Mouse (Mus musculus) forebrain, embryonic 13.5 days (tissue): ENCODE data around the gene Shank2. TPM values are rescaled to one million over a fixed set of nuclear protein-coding genes. Genes with fewer than 3 reads are reported as not detected.

ENCODE experiments used
- ATAC-seq: fragments of 200-750 bp; cut with Nextera tagmentation; 2 replicates; pipeline ENCODE4 v1.8.0; 2017
- H3K27ac ChIP-seq: fragments of 300-500 bp; sonication (generic); 2 replicates; pipeline ENCODE4 v1.5.1; 2015; ENCODE audit warnings: inconsistent platforms, mild to moderate bottlenecking, moderate library complexity
- H3K27me3 ChIP-seq: fragments of 300-500 bp; sonication (generic); 2 replicates; pipeline ENCODE4 v1.6.1; 2015; ENCODE audit warnings: mild to moderate bottlenecking, inconsistent platforms
- H3K36me3 ChIP-seq: fragments of 300-500 bp; sonication (generic); 2 replicates; pipeline ENCODE4 v1.6.1; 2015; ENCODE audit warnings: mild to moderate bottlenecking, inconsistent platforms; ENCODE audit not compliant: poor library complexity, severe bottlenecking
- H3K4me1 ChIP-seq: fragments of 300-500 bp; sonication (generic); 2 replicates; pipeline ENCODE4 v1.6.1; 2015; ENCODE audit warnings: inconsistent platforms
- H3K4me2 ChIP-seq: fragments of 300-500 bp; sonication (generic); 2 replicates; pipeline ENCODE4 v1.6.1; 2015; ENCODE audit warnings: inconsistent platforms, mild to moderate bottlenecking, moderate library complexity
- H3K4me3 ChIP-seq: fragments of 300-500 bp; sonication (generic); 2 replicates; pipeline ENCODE4 v1.5.1; 2015; ENCODE audit warnings: mild to moderate bottlenecking, inconsistent platforms
- H3K9ac ChIP-seq: fragments of 300-500 bp; sonication (generic); 2 replicates; pipeline ENCODE4 v1.6.1; 2015; ENCODE audit warnings: mild to moderate bottlenecking, inconsistent platforms
- H3K9me3 ChIP-seq: fragments of 300-500 bp; sonication (generic); replicated peaks from 2 replicates; pipeline ENCODE4 v1.6.1; 2016; ENCODE audit warnings: inconsistent platforms
- WGBS: fragments of 180-500 bp; shearing (Covaris S2); methylation state at CpG from one replicate; pipeline ENCODE4 v1.1.7; 2015; 5-methylcytosine and 5-hydroxymethylcytosine counted together
- polyA plus RNA-seq: library from polyadenylated mRNA; unstranded; fragments of >200 nt; fragmentation: Nextera tagmentation; extraction: Ambion mirVana; gene quantifications from 2 replicates; pipeline ENCODE4 v1.2.1, GENCODE M21; 2015

Shank2 gene
- polyA plus RNA-seq, 1 experiment from 2014 or later = 4.1 TPM

DNA sequence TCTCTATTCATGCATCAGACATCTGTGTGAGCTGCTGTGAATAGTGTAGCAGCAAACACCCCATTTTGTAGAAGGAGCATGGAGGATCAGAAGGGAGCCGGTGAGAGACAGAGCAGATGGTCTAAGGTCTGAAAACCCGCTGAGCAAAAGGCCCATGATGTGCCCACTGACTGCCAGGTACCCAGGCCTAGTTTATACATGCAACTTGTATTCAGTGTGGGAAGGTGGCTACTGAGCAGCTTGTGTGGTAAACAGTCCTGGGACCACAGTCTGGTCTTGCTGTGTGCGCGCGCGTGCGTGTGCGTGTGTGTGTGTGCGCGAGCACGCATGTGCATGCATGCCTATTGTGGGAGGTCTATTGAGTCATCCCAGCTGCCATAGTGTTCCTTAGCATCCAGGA lies 35.8 kb downstream of the Shank2 start:
- H3K9me3 ChIP-seq = no peaks in the 10 kb centered on the region
- no peak overlapping the region for H3K9ac ChIP-seq
- H3K27me3 ChIP-seq = no peaks in the 10 kb centered on the region
- no peak overlapping the region for H3K4me3 ChIP-seq
- peak overlapping the region; percentile 93 for H3K27ac ChIP-seq
- WGBS = 89% methylated on average over 11 of the region's 11 CpGs
- H3K36me3 ChIP-seq = no peaks in the 10 kb centered on the region
- peak; percentile 48 for ATAC-seq
- H3K4me2 ChIP-seq = no peak overlapping the region
- peaks cover 30% of the 10 kb centered on the region for H3K4me1 ChIP-seq

DNA sequence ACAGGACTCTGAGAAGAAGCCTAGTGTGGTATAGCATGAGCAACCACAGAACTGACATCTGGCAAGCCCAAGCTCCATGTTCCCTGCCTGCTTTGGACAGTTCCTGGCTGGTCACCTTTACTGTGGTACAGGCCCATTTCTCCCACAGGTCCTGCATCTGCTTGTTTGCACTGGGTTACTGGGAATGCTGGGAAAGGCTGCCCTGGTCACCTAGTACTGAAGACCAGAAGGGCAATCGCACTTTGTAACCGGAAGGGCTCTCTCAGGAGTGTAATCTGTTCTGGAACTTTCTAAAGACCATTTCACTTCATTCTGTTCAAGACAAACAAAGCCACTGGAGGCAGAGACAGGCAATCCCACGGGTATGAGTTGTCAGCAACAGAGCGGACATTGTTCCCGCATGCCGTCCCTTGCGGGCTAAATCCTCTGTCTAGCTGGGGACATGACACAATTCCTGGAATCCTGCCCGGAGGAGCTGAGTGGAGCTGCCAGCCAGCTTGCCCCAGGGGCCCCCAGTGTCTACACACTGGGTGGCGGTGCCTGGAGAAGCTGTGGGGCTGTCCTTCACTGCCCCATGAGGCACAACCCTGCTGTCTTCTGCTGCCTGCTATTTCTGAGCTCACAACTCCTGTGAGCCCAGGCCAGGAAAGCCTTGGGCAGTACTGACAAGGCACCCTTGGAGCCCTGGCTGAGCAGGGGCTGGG lies 36.4 kb downstream of the Shank2 start:
- Histone ChIP-seq H3K4me1 (peaks cover 30% of the 10 kb centered on the region), H3K36me3 (no peaks in the 10 kb centered on the region), H3K27ac (peak overlapping the region; percentile 93), H3K4me3 (no peak overlapping the region), H3K9me3 (no peaks in the 10 kb centered on the region), H3K9ac (no peak overlapping the region), H3K4me2 (peak overlapping the region; percentile 26; the same call in 1 of the 2 replicates), H3K27me3 (no peaks in the 10 kb centered on the region)
- peak; percentile 90 for ATAC-seq
- WGBS = 20% methylated on average over 9 of the region's 9 CpGs

DNA sequence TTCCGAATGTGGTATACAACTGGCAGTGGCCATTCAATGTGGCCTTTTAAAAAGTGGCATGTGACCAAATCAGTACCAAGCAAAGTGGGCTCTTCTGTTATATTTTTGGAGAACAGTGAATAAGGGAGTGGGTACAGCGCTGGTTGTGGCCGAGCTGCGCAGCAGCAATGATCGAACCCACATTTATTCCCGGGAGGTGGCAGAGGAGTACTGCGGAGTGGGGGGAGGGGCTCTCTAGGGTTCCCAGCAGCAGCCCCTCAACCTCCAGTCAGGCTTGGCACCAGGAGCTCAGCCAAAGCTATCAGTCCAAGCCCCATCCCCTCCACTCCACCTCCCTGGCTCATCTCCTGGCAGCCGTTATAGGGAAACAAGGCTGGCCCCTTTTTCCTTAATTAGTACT lies 37.0 kb downstream of the Shank2 start:
- ATAC-seq = peak; percentile 63
- Histone ChIP-seq H3K4me1 (peaks cover 30% of the 10 kb centered on the region), H3K9me3 (no peaks in the 10 kb centered on the region), H3K4me2 (peak overlapping the region; percentile 26; the same call in 1 of the 2 replicates), H3K36me3 (no peaks in the 10 kb centered on the region), H3K27ac (peak overlapping the region; percentile 93), H3K4me3 (no peak overlapping the region), H3K27me3 (no peaks in the 10 kb centered on the region), H3K9ac (no peak overlapping the region)
- WGBS = 46% methylated on average over 8 of the region's 8 CpGs

DNA sequence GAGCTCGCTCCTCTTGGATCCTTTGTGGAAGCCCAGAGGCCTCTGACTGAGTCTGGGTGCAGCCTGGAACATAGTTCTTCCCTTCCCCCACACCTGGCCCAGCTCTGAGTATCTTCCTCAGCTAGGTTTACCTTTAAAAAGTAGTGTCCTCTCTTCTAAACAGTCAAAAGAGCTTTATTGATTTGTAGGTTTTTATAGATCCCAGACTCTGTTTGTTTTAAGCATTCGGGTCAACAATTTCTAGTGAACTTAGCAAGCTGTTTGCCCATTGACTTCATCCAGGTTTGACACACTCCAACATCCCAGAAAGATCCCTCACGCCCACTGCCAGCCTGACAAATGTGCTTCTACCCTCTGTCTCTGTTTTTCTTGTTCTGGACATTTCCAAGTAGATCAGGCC lies 38.6 kb downstream of the Shank2 start:
- Histone ChIP-seq H3K9me3 (no peaks in the 10 kb centered on the region), H3K27ac (no peak overlapping the region), H3K4me3 (no peak overlapping the region), H3K36me3 (no peaks in the 10 kb centered on the region), H3K27me3 (no peaks in the 10 kb centered on the region), H3K4me2 (no peak overlapping the region), H3K4me1 (peaks cover 40% of the 10 kb centered on the region), H3K9ac (no peak overlapping the region)
- WGBS = 73% methylated on average over 3 of the region's 3 CpGs
- no peak for ATAC-seq

DNA sequence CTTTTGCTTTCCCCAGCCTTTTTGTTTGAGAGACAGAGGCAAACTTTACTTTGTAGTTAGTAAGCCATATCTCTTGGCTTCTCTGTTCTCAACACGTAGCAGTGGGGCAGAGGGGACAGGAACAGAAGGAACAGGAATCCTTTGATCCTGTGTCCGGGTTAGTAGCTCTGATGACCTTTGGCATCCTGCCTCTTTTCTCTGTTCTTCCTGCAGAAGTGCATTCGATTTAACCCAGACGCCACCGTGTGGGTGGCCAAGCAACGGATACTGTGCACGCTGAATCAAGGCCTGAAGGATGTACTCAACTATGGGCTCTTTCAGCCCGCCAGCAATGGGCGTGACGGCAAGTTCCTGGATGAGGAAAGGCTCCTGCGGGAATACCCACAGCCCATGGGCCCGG lies 50.3 kb downstream of the Shank2 start:
- 0 out of 2 replicates have a peak, but pooled peaks cover 3% of the 10 kb centered on the region for H3K4me1 ChIP-seq
- 15% methylated on average over 12 of the region's 12 CpGs for WGBS

DNA sequence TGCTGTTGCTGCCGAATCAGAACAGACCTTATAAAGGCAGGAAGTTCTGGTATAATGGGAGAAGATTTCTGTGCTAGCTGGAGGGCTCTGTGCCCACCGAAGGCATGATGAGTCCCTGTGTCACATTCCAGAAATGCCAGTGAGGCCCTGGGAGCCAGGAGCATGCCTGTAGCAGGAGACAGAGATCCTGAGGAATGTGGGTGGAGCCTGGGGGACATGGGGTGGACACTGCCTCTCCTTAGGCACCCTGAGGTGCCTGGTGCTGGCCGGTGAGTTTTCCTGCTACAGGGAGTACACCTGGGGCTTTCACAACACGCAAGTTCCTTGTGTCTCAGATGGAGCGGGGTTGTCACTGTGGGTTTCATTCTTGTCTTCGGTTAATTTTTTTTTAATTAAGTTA lies 53.5 kb downstream of the Shank2 start:
- H3K27ac ChIP-seq = no peak overlapping the region
- 70% methylated on average over 6 of the region's 6 CpGs for WGBS

More for the DNA sequence above, 50.3 kb downstream of the Shank2 start:
- H3K9ac ChIP-seq = no peak overlapping the region
- no peaks in the 10 kb centered on the region for H3K36me3 ChIP-seq
- no peak overlapping the region for H3K27ac ChIP-seq
- no peaks in the 10 kb centered on the region for H3K9me3 ChIP-seq
- ATAC-seq = no peak
- H3K4me3 ChIP-seq = no peak overlapping the region
- no peak overlapping the region for H3K4me2 ChIP-seq
- H3K27me3 ChIP-seq = no peaks in the 10 kb centered on the region

DNA sequence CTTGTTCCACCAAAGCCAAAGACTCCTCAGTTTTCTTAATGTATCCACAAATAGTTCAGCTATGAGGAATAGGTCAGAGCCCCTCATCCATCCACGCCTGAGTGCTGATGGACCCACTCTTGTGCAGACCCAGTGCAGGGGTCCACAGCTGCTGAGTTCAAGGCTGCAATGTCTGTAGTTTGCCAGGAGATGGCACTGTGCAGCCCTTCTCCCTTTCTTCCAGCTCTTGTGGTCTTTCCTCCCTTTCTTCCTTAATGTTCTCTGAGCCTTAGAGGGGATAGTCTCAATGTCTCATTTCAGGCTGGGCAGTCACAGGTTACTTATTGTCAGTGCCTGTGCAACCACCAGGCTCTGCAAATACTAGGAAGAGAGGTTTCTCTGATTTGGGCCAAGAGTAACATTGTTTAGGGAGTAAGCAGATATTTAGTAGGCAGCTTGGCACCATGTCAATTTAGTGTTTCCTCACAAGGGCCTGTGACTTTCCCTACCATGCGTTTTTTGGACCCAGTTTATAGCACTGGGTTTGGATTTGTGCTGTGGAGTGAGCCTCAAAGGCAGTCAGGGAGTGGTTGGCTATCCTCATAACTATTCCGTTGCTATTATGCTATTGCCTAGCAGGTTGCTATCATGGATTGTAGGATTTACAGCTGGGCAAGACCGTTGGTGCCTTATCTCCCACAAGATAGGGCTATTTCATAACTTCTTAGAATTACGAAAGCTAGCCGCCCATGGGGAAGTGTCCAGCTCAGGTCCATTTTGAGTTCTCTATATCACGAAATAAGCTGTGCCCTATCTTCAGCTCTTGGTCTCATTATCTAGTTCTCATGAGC lies 54.2 kb downstream of the Shank2 start:
- H3K9ac ChIP-seq = no peak overlapping the region
- H3K9me3 ChIP-seq = no peaks in the 10 kb centered on the region
- H3K4me2 ChIP-seq = no peak overlapping the region
- no peaks in the 10 kb centered on the region for H3K36me3 ChIP-seq
- ATAC-seq = no peak
- H3K4me3 ChIP-seq = no peak overlapping the region
- WGBS = 74% methylated on average over 7 of the region's 7 CpGs
- no peak overlapping the region for H3K27ac ChIP-seq
- no peaks in the 10 kb centered on the region for H3K27me3 ChIP-seq
- H3K4me1 ChIP-seq = 0 out of 2 replicates have a peak, but pooled peaks cover 3% of the 10 kb centered on the region

More for the DNA sequence above, 53.5 kb downstream of the Shank2 start:
- Histone ChIP-seq H3K27me3 (no peaks in the 10 kb centered on the region), H3K9me3 (no peaks in the 10 kb centered on the region), H3K36me3 (no peaks in the 10 kb centered on the region), H3K4me2 (no peak overlapping the region), H3K4me1 (0 out of 2 replicates have a peak, but pooled peaks cover 3% of the 10 kb centered on the region), H3K4me3 (no peak overlapping the region), H3K9ac (no peak overlapping the region)
- ATAC-seq = no peak

DNA sequence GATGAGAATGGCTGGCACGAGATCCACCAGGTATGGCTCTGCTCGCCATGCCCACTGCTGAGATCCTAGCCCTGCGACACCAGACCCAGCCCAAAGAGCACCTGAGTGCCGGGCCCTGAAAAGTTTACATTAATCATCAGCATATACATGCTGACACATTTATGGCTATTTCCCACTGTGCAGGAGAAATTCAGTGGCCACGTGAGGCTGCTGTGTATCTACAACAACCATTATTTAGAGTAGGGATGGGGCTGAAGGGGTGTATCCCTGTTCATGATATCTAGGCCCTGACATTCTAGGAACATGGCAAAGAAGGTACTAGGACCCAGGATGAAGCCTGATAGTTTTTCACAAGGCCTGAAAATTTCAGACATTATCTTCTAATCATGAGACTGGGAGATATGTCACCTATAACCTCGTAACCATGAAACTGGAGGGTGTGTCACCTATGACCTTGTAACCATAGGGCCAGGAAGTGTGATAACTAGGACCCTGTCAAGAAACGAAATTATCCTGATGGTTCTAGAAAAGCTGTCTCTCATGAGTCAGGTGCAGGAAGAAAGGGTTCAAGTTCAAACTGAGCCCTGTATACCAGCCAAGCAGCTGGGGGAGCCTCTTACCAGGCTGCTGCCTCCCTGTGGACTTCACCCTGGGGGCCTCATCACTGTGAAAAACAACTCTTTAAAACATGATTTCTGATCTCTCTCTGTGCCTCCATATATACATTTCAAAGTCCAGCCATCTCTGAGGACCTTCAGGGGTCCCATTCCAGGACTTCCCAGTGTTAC lies 68.6 kb downstream of the Shank2 start:
- Histone ChIP-seq H3K36me3 (no peaks in the 10 kb centered on the region), H3K27me3 (no peaks in the 10 kb centered on the region), H3K9me3 (no peaks in the 10 kb centered on the region), H3K4me2 (no peak overlapping the region), H3K27ac (no peak overlapping the region), H3K4me3 (no peak overlapping the region), H3K4me1 (no peaks in the 10 kb centered on the region), H3K9ac (no peak overlapping the region)
- no peak for ATAC-seq
- 86% methylated on average over 7 of the region's 7 CpGs for WGBS

DNA sequence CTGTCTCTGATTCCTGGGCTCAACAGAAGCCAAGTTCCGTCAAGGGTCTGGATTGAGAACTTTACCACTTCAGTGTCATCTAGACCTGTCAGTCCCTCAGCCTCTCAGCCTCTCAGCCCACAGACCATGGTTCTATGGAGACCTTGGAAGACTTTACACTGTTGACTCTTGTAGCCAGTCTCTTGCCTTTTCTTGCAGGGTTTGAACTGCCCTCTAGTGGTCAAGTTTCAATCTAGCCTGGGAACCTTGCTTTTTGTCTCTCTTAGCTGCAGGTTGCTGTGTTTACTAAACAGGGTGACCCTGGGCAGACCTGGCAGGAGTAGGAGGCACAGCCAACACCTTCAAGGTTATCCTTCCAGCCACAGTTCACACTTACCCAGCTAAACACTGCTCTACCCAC lies 70.5 kb downstream of the Shank2 start:
- H3K4me2 ChIP-seq = no peak overlapping the region
- WGBS = 37% methylated on average over 1 of the region's 1 CpGs
- no peak for ATAC-seq

DNA sequence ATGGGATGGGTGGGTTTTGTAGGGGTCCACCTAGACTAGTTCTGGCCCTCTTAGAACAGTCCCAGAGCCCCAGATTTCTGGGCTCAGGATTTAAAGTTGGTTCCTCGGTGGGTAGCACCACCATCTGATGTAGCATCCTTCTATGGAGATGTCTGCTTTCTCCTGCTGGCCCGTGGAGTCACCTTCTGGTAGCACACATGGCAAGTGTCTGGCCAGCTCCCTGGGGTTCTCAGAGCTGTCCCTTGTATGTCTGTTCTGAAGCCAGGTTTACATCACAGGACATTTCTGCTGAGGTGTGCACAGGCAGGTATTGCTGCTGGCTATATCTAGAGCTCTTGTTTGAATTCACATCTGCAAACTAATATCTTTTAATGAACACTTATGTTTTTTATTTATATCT lies 71.1 kb downstream of the Shank2 start:
- H3K9me3 ChIP-seq = no peaks in the 10 kb centered on the region
- WGBS = 98% methylated on average over 2 of the region's 2 CpGs
- no peak for ATAC-seq
- no peak overlapping the region for H3K9ac ChIP-seq
- no peak overlapping the region for H3K4me3 ChIP-seq
- H3K27me3 ChIP-seq = no peaks in the 10 kb centered on the region
- H3K4me2 ChIP-seq = no peak overlapping the region
- no peaks in the 10 kb centered on the region for H3K36me3 ChIP-seq
- H3K27ac ChIP-seq = no peak overlapping the region
- no peaks in the 10 kb centered on the region for H3K4me1 ChIP-seq

More for the DNA sequence above, 70.5 kb downstream of the Shank2 start:
- Histone ChIP-seq H3K27me3 (no peaks in the 10 kb centered on the region), H3K9me3 (no peaks in the 10 kb centered on the region), H3K4me3 (no peak overlapping the region), H3K36me3 (no peaks in the 10 kb centered on the region), H3K27ac (no peak overlapping the region), H3K4me1 (no peaks in the 10 kb centered on the region), H3K9ac (no peak overlapping the region)

DNA sequence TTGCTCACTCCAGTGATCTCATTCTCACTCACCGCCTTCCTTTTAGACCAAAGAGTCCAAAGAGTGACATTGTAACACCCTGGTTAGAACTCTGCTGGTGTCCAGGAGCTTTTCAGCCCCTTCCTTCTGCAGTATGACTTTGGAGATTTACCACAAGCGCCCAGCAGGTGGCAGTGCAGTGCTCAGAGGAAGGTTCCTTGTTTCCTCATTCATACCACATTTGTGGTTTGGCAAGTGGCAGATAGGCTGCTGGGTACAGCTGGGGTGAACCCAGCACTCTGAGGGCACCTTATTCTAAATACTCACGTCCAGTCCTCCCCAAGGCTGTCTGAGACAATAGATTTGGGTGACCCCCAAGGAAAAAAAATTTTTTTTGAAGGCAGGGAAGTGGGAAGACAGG lies 73.0 kb downstream of the Shank2 start:
- H3K4me1 ChIP-seq = no peaks in the 10 kb centered on the region
- no peaks in the 10 kb centered on the region for H3K36me3 ChIP-seq
- H3K27me3 ChIP-seq = no peaks in the 10 kb centered on the region
- ATAC-seq = peak; percentile 43; the same call in 1 of the 2 replicates
- H3K27ac ChIP-seq = no peak overlapping the region
- WGBS = 22% methylated on average over 3 of the region's 3 CpGs
- H3K9me3 ChIP-seq = no peaks in the 10 kb centered on the region
- no peak overlapping the region for H3K4me2 ChIP-seq
- no peak overlapping the region for H3K4me3 ChIP-seq
- no peak overlapping the region for H3K9ac ChIP-seq

DNA sequence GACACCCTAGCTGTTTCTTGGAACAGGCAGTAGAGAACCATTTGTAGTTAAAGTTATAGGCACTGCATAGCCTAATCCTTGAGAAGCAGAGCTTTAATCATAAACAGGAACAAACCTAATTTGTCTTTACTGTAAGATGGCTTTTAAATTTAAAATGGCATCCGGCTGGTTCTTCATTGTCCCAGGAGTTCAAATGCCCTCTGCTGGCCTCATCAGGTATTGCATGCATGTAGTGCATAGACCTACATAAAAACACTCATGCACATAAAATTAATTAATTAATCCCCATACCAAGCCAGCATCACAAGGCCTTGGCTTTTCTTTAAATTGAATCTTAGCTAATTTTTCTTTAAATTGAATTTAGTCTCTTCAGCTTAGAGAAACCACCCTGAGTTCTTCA lies 76.9 kb downstream of the Shank2 start:
- no peaks in the 10 kb centered on the region for H3K4me1 ChIP-seq
- H3K36me3 ChIP-seq = no peaks in the 10 kb centered on the region
- no peaks in the 10 kb centered on the region for H3K27me3 ChIP-seq
- ATAC-seq = no peak
- H3K9ac ChIP-seq = no peak overlapping the region
- H3K4me2 ChIP-seq = no peak overlapping the region
- no peaks in the 10 kb centered on the region for H3K9me3 ChIP-seq
- WGBS = 78% methylated on average over 1 of the region's 1 CpGs
- no peak overlapping the region for H3K27ac ChIP-seq
- no peak overlapping the region for H3K4me3 ChIP-seq
